Mouse (Mus musculus): ENCODE measurements around the gene Glcci1.

- TF ChIP-seq CTCF (IDR thresholded peaks at IDR 0.05; ENCODE audit: low read depth) (no peak), EP300 (IDR thresholded peaks at IDR 0.05; ENCODE audit: low read depth) (no peak; the same call in 1 of the 2 replicates)
Measured at GRCm38 (mm10) chr6:8536944-8537343, 27.5 kb downstream of the Glcci1 start.
